Mouse (Mus musculus): ENCODE data around the gene Fgd2. TPM values are rescaled to one million over a fixed set of nuclear protein-coding genes. Genes with fewer than 3 reads are reported as not detected.

Fgd2 gene
- total RNA-seq, 2 experiments from 2014 or later = 5.4 to 7.4 TPM

DNA sequence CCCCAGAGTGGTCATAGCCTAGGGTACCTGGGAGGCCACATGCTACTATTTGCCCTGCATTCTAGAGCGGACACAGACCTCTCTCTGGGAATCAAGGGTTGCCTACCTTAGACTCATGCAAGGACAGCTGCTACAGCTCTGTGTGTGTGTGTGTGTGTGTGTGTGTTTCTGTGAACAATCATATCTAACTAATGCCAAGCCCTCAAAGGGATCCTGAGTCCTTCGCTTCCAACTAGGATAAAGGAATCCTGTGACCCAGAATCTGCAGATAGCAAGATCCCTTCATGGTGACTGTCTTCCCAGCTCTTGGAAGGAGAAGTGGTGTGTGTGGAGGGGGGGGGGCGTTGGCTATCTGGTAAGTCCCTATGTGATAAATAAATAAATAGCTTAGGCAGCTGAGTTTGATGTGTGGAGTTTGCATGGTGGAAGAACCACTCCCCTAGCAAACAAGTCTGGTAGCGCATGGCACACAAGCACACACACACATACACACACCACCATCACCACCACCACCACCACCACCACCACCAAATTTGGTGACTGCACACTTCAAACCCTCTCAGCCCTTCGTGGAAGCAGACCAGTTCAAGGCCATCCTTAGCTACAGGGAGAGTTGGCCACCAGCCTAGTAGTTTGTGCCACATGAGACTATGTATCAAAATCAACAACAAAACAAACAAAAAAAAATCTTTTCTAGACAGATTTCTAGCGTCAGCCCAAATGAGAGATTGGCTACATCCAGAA lies 35.5 kb downstream of the Fgd2 start:
- intact Hi-C loops (cut with DNase I) = no loop called here
- no peak for DNase-seq (ENCODE audit: extremely low spot score in 1 of 2, low spot score in 2 of 2)
- Histone ChIP-seq H3K27ac (no peak overlapping the region), H3K4me3 (no peak overlapping the region)
- no peak for TF ChIP-seq CTCF (IDR thresholded peaks at IDR 0.05)

DNA sequence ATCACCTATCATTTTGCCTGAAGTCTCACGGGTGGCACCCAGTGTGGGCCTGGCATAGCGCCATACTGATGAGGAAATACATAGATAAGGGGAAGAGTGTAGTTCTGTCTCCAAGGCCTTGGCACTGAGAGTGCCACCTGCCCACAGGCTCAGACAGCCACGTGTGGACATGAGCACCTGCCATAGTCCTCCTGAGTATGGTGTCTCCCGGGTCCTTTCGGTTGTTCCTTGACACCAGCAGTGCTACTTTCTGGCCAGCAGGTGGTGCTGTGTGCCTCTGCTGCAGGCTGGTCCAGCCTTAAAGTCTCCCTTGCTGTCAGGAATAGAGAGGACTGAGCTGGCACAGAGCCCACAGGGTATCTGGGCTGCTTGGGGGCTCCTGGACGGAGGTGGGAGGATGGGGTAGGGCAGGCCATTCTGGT lies 36.1 kb downstream of the Fgd2 start:
- intact Hi-C loops (cut with DNase I) = loop anchor here (1.0 kb wide), 2 partner anchors 95 to 117 kb away; no protein-coding TSS in a partner anchor
- H3K4me3 ChIP-seq = no peak overlapping the region
- DNase-seq (ENCODE audit: extremely low spot score in 1 of 2, low spot score in 2 of 2) = peak; percentile 73 to 82
- TF ChIP-seq CTCF (IDR thresholded peaks at IDR 0.05) = peak; percentile 97
- H3K27ac ChIP-seq = no peak overlapping the region

DNA sequence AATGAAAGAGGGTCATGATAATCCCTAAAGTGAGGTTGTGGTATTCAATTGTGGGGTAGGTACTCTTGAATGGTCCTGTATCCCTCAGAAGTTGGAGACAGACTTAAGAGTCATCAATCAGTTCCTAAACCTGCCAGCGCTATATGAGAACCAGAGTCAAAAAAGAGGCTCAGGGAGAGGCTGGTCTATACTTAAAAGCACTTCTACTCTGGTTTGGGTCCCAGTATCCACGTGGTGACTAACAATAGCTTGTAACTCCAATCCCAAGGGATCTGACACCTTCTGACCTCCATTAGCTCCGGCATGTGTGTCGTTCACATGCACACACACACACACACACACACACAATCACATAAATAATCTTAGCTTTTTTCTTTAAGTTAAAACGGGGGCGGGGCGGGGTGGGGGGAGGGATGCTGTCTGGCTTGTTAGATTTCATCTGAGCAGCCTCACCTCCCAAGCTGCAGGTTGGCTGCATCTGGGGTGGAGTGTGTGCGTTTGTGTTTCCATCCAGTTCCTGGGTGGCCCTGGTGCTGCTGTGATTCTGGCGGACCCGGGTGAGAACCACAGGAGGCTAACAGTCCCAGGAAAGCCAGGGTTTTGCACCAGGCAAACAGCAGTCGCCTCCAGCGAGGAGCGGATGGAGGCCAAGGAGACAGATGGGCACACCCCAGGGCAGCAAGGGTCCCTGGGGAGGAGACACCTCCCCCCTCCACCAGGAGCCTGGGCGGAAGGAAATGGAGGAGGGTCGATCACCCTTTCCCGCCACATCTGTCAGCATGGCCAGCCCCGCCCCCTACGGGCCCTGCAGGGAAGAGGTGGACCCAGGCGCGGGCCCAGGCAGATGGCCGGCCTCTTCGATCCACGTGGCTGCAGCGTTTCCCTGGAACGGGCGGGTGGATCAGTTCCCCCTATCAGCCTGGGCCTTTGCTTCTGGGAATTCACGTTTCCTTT lies 37.0 kb downstream of the Fgd2 start:
- intact Hi-C loops (cut with DNase I) = loop anchor here (1.0 kb wide), 2 partner anchors 95 to 117 kb away; no protein-coding TSS in a partner anchor
- DNase-seq (ENCODE audit: extremely low spot score in 1 of 2, low spot score in 2 of 2) = peak; percentile 26 to 33
- H3K27ac ChIP-seq = no peak overlapping the region
- no peak; the same call in 1 of the 2 replicates for TF ChIP-seq CTCF (IDR thresholded peaks at IDR 0.05)
- H3K4me3 ChIP-seq = peak overlapping the region; percentile 19; the same call in 1 of the 2 replicates

- H3K4me3 ChIP-seq = no peak overlapping the region; the same call in 1 of the 2 replicates
- intact Hi-C loops (cut with DNase I) = no loop called here
Measured at GRCm38 (mm10) chr17:29398434-29399026, 37.8 kb downstream of the Fgd2 start.

GRCm38 (mm10) chr17:29399241-29399910 lies 38.7 kb downstream of the Fgd2 start:
- intact Hi-C loops (cut with DNase I) = no loop called here
- Histone ChIP-seq H3K4me3 (no peak overlapping the region), H3K27ac (no peak overlapping the region)
- no peak for TF ChIP-seq CTCF (IDR thresholded peaks at IDR 0.05)
- no peak for DNase-seq (ENCODE audit: extremely low spot score in 1 of 2, low spot score in 2 of 2)

More at GRCm38 (mm10) chr17:29398434-29399026, 37.8 kb downstream of the Fgd2 start:
- no peak for DNase-seq (ENCODE audit: extremely low spot score in 1 of 2, low spot score in 2 of 2)
- TF ChIP-seq CTCF (IDR thresholded peaks at IDR 0.05) = no peak
- H3K27ac ChIP-seq = no peak overlapping the region

- Histone ChIP-seq H3K4me3 (no peak overlapping the region), H3K27ac (no peak overlapping the region)
- DNase-seq (ENCODE audit: extremely low spot score in 1 of 2, low spot score in 2 of 2) = no peak
- intact Hi-C loops (cut with DNase I) = no loop called here
- no peak for TF ChIP-seq CTCF (IDR thresholded peaks at IDR 0.05)
Measured at GRCm38 (mm10) chr17:29400044-29400443, 39.3 kb downstream of the Fgd2 start.

- DNase-seq (ENCODE audit: extremely low spot score in 1 of 2, low spot score in 2 of 2) = no peak
- Histone ChIP-seq H3K4me3 (no peak overlapping the region), H3K27ac (no peak overlapping the region)
- TF ChIP-seq CTCF (IDR thresholded peaks at IDR 0.05) = no peak
- intact Hi-C loops (cut with DNase I) = no loop called here
Measured at GRCm38 (mm10) chr17:29401741-29402268, 41.1 kb downstream of the Fgd2 start.

- no peak for DNase-seq (ENCODE audit: extremely low spot score in 1 of 2, low spot score in 2 of 2)
- Histone ChIP-seq H3K27ac (no peak overlapping the region), H3K4me3 (no peak overlapping the region)
- no peak for TF ChIP-seq CTCF (IDR thresholded peaks at IDR 0.05)
- intact Hi-C loops (cut with DNase I) = no loop called here
Measured at GRCm38 (mm10) chr17:29403179-29403578, 42.5 kb downstream of the Fgd2 start.

DNA sequence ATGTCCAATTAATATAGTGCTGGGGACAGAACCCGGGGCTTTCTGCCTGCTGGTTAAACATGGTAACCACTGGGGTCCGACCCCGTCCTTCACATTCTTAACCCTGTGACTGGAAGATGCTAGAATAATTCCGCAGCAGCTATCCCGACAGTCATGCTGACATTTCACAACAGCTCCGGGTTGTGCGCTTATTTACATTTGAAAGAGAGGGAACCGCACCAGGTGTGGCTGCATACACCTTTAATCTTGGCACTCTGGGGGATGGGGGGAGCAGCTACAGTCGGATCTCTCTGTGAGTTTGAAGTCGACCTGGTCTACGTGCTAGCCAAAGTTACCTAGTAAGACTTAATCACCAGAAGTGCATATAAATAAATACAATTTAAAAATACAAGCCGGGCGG lies 44.8 kb downstream of the Fgd2 start:
- intact Hi-C loops (cut with DNase I) = no loop called here
- H3K27ac ChIP-seq = no peak overlapping the region
- no peak overlapping the region for H3K4me3 ChIP-seq
- TF ChIP-seq CTCF (IDR thresholded peaks at IDR 0.05) = no peak
- DNase-seq (ENCODE audit: extremely low spot score in 1 of 2, low spot score in 2 of 2) = no peak

DNA sequence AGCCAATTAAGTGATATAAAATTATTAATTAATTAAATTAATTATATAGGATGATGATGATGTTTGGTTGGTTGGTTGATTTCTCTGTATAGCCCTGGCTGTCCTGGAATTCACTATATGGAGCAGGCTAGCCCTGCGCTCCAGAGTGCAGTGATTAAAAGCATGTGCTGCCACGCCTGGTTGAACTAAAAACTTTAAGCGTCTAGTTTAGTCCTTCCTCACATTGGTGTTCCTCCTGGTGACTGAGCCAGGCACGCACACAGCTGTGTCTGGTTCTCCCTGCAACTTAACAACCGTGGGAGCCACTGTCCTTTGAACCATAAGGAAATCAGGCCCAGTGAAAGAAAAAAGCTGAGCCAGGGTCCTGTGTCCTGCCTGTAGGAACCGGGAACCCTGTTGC lies 45.4 kb downstream of the Fgd2 start:
- intact Hi-C loops (cut with DNase I) = no loop called here
- Histone ChIP-seq H3K27ac (no peak overlapping the region), H3K4me3 (no peak overlapping the region)
- TF ChIP-seq CTCF (IDR thresholded peaks at IDR 0.05) = no peak
- no peak for DNase-seq (ENCODE audit: extremely low spot score in 1 of 2, low spot score in 2 of 2)

GRCm38 (mm10) chr17:29407405-29407804 lies 46.7 kb downstream of the Fgd2 start:
- no peak overlapping the region for H3K4me3 ChIP-seq
- H3K27ac ChIP-seq = no peak overlapping the region
- TF ChIP-seq CTCF (IDR thresholded peaks at IDR 0.05) = no peak
- intact Hi-C loops (cut with DNase I) = no loop called here
- DNase-seq (ENCODE audit: extremely low spot score in 1 of 2, low spot score in 2 of 2) = no peak
